Comparison of ENCODE assay signal across 14 mouse cellular contexts in the genomic region with DNA sequence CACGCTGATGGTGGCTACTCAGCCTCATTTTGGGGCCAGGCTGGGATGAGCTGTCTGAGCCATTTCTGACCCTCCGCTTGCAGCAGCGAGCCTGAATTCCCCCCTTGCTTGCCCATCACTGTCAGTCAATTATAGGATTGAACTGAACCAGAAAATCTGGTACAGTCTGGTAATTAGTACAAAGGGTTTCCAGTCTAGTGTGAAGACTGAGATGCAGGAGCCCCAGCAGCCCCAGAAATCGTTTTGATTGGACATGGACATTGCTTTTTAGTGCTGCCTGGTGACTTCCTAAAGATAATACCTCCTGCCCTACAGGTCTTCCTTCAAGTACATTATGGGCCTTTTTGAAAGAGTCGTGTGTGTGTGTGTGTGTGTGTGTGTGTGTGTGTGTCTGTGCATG.
A peak's percentile ranks its signal among the peaks of the same experiment; 100 is the strongest.
DNase-seq lines count a peak whose midpoint lies in the region; ATAC-seq lines count a peak whose summit lies in the region.
"Had no signal": no experiment of that assay in that cellular context is flagged by ENCODE, and none has a peak within 500 bp of the region (broad histone marks: within the 10 kb centered on the region; RNA-seq: fewer than 3 reads in every experiment).

No protein-coding gene starts in this region.

- peak; percentile 59 for ATAC-seq in forebrain, embryonic 14.5 days
- peak; percentile 11; the same call in 1 of the 2 replicates for ATAC-seq in neural tube, embryonic 13.5 days (ENCODE audit: low read depth)

- H3K9me3 ChIP-seq in forebrain, embryonic 14.5 days (replicated peaks; ENCODE audit: control insufficient read depth, low read length): no peaks in the 10 kb centered on the region
- H3K9me3 ChIP-seq in neural tube, embryonic 13.5 days: no peaks in the 10 kb centered on the region

- peak overlapping the region; percentile 53 for H3K4me2 ChIP-seq in forebrain, embryonic 14.5 days (ENCODE audit: low read length)
- peak overlapping the region; percentile 47 for H3K4me2 ChIP-seq in neural tube, embryonic 13.5 days

- peak overlapping the region; percentile 21 for H3K4me3 ChIP-seq in forebrain, embryonic 14.5 days (ENCODE audit: low read depth, low read length)
- peak overlapping the region; percentile 26 for H3K4me3 ChIP-seq in neural tube, embryonic 13.5 days

- intact Hi-C loops in heart, postnatal 10 days (cut with DNase I): no loop called here

- H3K27ac ChIP-seq in forebrain, embryonic 14.5 days (ENCODE audit: low read depth, low read length): peak overlapping the region; percentile 90; the same call in 1 of the 2 replicates
- peak overlapping the region; percentile 52 for H3K27ac ChIP-seq in neural tube, embryonic 13.5 days (replicated peaks)

- H3K27me3 ChIP-seq in forebrain, embryonic 14.5 days (replicated peaks; ENCODE audit: control insufficient read depth, insufficient read depth, low read length): no peaks in the 10 kb centered on the region
- no peaks in the 10 kb centered on the region; the same call in 1 of the 2 replicates for H3K27me3 ChIP-seq in neural tube, embryonic 13.5 days

- 4% methylated on average over 5 of the region's 5 CpGs for WGBS in forebrain, embryonic 14.5 days
- WGBS in neural tube, embryonic 13.5 days: 14% methylated on average over 5 of the region's 5 CpGs

- H3K36me3 ChIP-seq in forebrain, embryonic 14.5 days (ENCODE audit: control insufficient read depth, insufficient read depth, low read length): no peaks in the 10 kb centered on the region
- no peaks in the 10 kb centered on the region for H3K36me3 ChIP-seq in neural tube, embryonic 13.5 days

- peak; percentile 55 for DNase-seq in embryo, embryonic 10.5 days (ENCODE audit: low spot score)
- peak; percentile 87 for DNase-seq in forebrain, embryonic 14.5 days (ENCODE audit: low spot score)
- peak; percentile 43 for DNase-seq in mesoderm, embryonic 11.5 days (ENCODE audit: low read depth, low spot score)
- no peak for DNase-seq in spleen, adult 18-20 months
- DNase-seq in heart, postnatal 10 days: no peak
- no peak for DNase-seq in cerebellum, postnatal 4 days (ENCODE audit: low spot score in 2 of 2)
- no peak for DNase-seq in c-Kit-positive CD71-positive TER-119-positive erythroid progenitor cells, embryonic 14.5 days (ENCODE audit: low spot score)
- DNase-seq: cerebellum, postnatal 36 days; heart, adult 11 months; heart, postnatal 14 days; kidney, adult 18-20 months; lung, adult 2 months; thymus, postnatal 25 days had no signal

- H3K4me1 ChIP-seq in forebrain, embryonic 14.5 days (ENCODE audit: control insufficient read depth, insufficient read depth, low read length): peaks cover 25% of the 10 kb centered on the region
- peaks cover 27% of the 10 kb centered on the region for H3K4me1 ChIP-seq in neural tube, embryonic 13.5 days (replicated peaks)

- peak overlapping the region; percentile 52; the same call in 1 of the 2 replicates for H3K9ac ChIP-seq in forebrain, embryonic 14.5 days (ENCODE audit: low read length)
- peak overlapping the region; percentile 52 for H3K9ac ChIP-seq in neural tube, embryonic 13.5 days

Comparison
In these comparisons a context has a peak if more than half of its experiments do, and no peak if none do; other contexts are left out.
1. DNase-seq: peak in embryo, embryonic 10.5 days (single experiment), forebrain, embryonic 14.5 days (single experiment) and mesoderm, embryonic 11.5 days (single experiment); none in spleen, adult 18-20 months (0 of 2), heart, postnatal 10 days (0 of 2), cerebellum, postnatal 4 days (0 of 2) and c-Kit-positive CD71-positive TER-119-positive erythroid progenitor cells, embryonic 14.5 days (single experiment).